Mouse (Mus musculus): ENCODE measurements around the gene Ap1g2. TPM values are rescaled to one million over a fixed set of nuclear protein-coding genes. Genes with fewer than 3 reads are reported as not detected.

Gene Ap1g2
- polyA plus RNA-seq, 1 experiment: 64.9 TPM

- Histone ChIP-seq H3K4me3 (ENCODE audit: extremely low read depth, insufficient read depth, insufficient read length) (no peak overlapping the region), H3K4me1 (ENCODE audit: control insufficient read depth, insufficient read depth, insufficient read length) (peaks cover 2% of the 10 kb centered on the region; the same call in 1 of the 2 replicates), H3K36me3 (ENCODE audit: control insufficient read depth, insufficient read depth, low read length) (no peaks in the 10 kb centered on the region), H3K27me3 (ENCODE audit: control insufficient read depth, insufficient read depth, low read length) (no peaks in the 10 kb centered on the region), H3K27ac (ENCODE audit: insufficient read depth, low read length) (peak overlapping the region; percentile 39; the same call in 1 of the 2 replicates)
- 48% methylated on average over 12 of the region's 12 CpGs for WGBS
- DNase-seq (ENCODE audit: low read depth in 1 of 2, low spot score in 2 of 2): peak in 1 of 2 experiments; percentile 14
- TF ChIP-seq CTCF (IDR thresholded peaks at IDR 0.05; ENCODE audit: extremely low read depth, insufficient read depth, insufficient read length, insufficient replicate concordance) (no peak), POLR2A (IDR thresholded peaks at IDR 0.05; ENCODE audit: low read depth, low read length) (no peak)
These were observed 40.5 kb upstream of the Ap1g2 start for GRCm38 (mm10) chr14:55146829-55147401.

GRCm38 (mm10) chr14:55146324-55146723, 39.9 kb upstream of the Ap1g2 start:
- no peak overlapping the region for H3K4me3 ChIP-seq (ENCODE audit: extremely low read depth, insufficient read depth, insufficient read length)
- H3K27ac ChIP-seq (ENCODE audit: insufficient read depth, low read length): 0 out of 2 replicates have a peak overlapping the region, but pooled peaks have one; percentile 39
- peaks cover 2% of the 10 kb centered on the region; the same call in 1 of the 2 replicates for H3K4me1 ChIP-seq (ENCODE audit: control insufficient read depth, insufficient read depth, insufficient read length)
- DNase-seq (ENCODE audit: low read depth in 1 of 2, low spot score in 2 of 2): no peak
- TF ChIP-seq POLR2A (IDR thresholded peaks at IDR 0.05; ENCODE audit: low read depth, low read length) (no peak), CTCF (IDR thresholded peaks at IDR 0.05; ENCODE audit: extremely low read depth, insufficient read depth, insufficient read length, insufficient replicate concordance) (no peak)
- H3K27me3 ChIP-seq (ENCODE audit: control insufficient read depth, insufficient read depth, low read length): no peaks in the 10 kb centered on the region
- no peaks in the 10 kb centered on the region for H3K36me3 ChIP-seq (ENCODE audit: control insufficient read depth, insufficient read depth, low read length)
- 86% methylated on average over 1 of the region's 1 CpGs for whole genome bisulfite sequencing

GRCm38 (mm10) chr14:55139313-55139712, 32.9 kb upstream of the Ap1g2 start:
- DNase-seq (ENCODE audit: low read depth in 1 of 2, low spot score in 2 of 2): no peak
- Histone ChIP-seq H3K4me1 (ENCODE audit: control insufficient read depth, insufficient read depth, insufficient read length) (no peaks in the 10 kb centered on the region), H3K4me3 (ENCODE audit: extremely low read depth, insufficient read depth, insufficient read length) (no peak overlapping the region), H3K36me3 (ENCODE audit: control insufficient read depth, insufficient read depth, low read length) (no peaks in the 10 kb centered on the region), H3K27ac (ENCODE audit: insufficient read depth, low read length) (no peak overlapping the region), H3K27me3 (ENCODE audit: control insufficient read depth, insufficient read depth, low read length) (no peaks in the 10 kb centered on the region)
- WGBS: 37% methylated on average over 7 of the region's 7 CpGs
- TF ChIP-seq POLR2A (IDR thresholded peaks at IDR 0.05; ENCODE audit: low read depth, low read length): no peak
- no peak for TF ChIP-seq CTCF (IDR thresholded peaks at IDR 0.05; ENCODE audit: extremely low read depth, insufficient read depth, insufficient read length, insufficient replicate concordance)

DNA sequence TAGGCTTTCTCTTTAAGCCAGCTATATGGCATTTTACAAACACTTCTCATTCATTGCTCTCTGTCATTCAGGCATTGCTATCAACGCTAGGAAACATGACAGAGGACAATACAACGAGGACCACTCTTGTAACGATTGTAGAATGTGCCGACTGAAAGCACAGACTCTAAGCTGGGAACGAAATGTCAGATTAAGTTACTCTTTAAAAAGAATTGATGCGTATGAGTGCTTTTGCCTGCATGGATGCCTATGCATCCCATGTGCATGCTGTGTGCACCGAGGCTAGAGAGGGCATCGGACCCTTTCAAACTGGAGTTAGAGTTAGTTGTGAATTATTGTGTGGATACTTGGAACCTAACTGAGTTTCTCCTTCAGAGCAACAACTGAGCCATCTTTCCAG, 29.3 kb upstream of the Ap1g2 start:
- H3K4me1 ChIP-seq (ENCODE audit: control insufficient read depth, insufficient read depth, insufficient read length): no peaks in the 10 kb centered on the region
- H3K4me3 ChIP-seq (ENCODE audit: extremely low read depth, insufficient read depth, insufficient read length): no peak overlapping the region
- no peaks in the 10 kb centered on the region for H3K36me3 ChIP-seq (ENCODE audit: control insufficient read depth, insufficient read depth, low read length)
- DNase-seq (ENCODE audit: low read depth in 1 of 2, low spot score in 2 of 2): no peak
- WGBS: 90% methylated on average over 8 of the region's 8 CpGs
- no peaks in the 10 kb centered on the region; the same call in 1 of the 2 replicates for H3K27me3 ChIP-seq (ENCODE audit: control insufficient read depth, insufficient read depth, low read length)
- no peak overlapping the region for H3K27ac ChIP-seq (ENCODE audit: insufficient read depth, low read length)
- TF ChIP-seq POLR2A (IDR thresholded peaks at IDR 0.05; ENCODE audit: low read depth, low read length) (no peak), CTCF (IDR thresholded peaks at IDR 0.05; ENCODE audit: extremely low read depth, insufficient read depth, insufficient read length, insufficient replicate concordance) (no peak)

- TF ChIP-seq CTCF (IDR thresholded peaks at IDR 0.05; ENCODE audit: extremely low read depth, insufficient read depth, insufficient read length, insufficient replicate concordance): no peak
- no peak for TF ChIP-seq POLR2A (IDR thresholded peaks at IDR 0.05; ENCODE audit: low read depth, low read length)
- Histone ChIP-seq H3K36me3 (ENCODE audit: control insufficient read depth, insufficient read depth, low read length) (no peaks in the 10 kb centered on the region), H3K4me1 (ENCODE audit: control insufficient read depth, insufficient read depth, insufficient read length) (no peaks in the 10 kb centered on the region), H3K4me3 (ENCODE audit: extremely low read depth, insufficient read depth, insufficient read length) (no peak overlapping the region), H3K27me3 (ENCODE audit: control insufficient read depth, insufficient read depth, low read length) (no peaks in the 10 kb centered on the region; the same call in 1 of the 2 replicates), H3K27ac (ENCODE audit: insufficient read depth, low read length) (no peak overlapping the region)
- no peak for DNase-seq (ENCODE audit: low read depth in 1 of 2, low spot score in 2 of 2)
- WGBS: 90% methylated on average over 7 of the region's 7 CpGs
These were observed 20.1 kb upstream of the Ap1g2 start for GRCm38 (mm10) chr14:55126521-55126920.

GRCm38 (mm10) chr14:55125711-55126110, 19.3 kb upstream of the Ap1g2 start:
- no peaks in the 10 kb centered on the region for H3K27me3 ChIP-seq (ENCODE audit: control insufficient read depth, insufficient read depth, low read length)
- whole genome bisulfite sequencing: 74% methylated on average over 5 of the region's 5 CpGs
- no peak overlapping the region for H3K27ac ChIP-seq (ENCODE audit: insufficient read depth, low read length)
- DNase-seq (ENCODE audit: low read depth in 1 of 2, low spot score in 2 of 2): no peak
- no peaks in the 10 kb centered on the region for H3K36me3 ChIP-seq (ENCODE audit: control insufficient read depth, insufficient read depth, low read length)
- H3K4me3 ChIP-seq (ENCODE audit: extremely low read depth, insufficient read depth, insufficient read length): no peak overlapping the region
- no peaks in the 10 kb centered on the region for H3K4me1 ChIP-seq (ENCODE audit: control insufficient read depth, insufficient read depth, insufficient read length)
- TF ChIP-seq POLR2A (IDR thresholded peaks at IDR 0.05; ENCODE audit: low read depth, low read length) (no peak), CTCF (IDR thresholded peaks at IDR 0.05; ENCODE audit: extremely low read depth, insufficient read depth, insufficient read length, insufficient replicate concordance) (no peak)

GRCm38 (mm10) chr14:55122359-55122758, 16.0 kb upstream of the Ap1g2 start:
- no peaks in the 10 kb centered on the region for H3K4me1 ChIP-seq (ENCODE audit: control insufficient read depth, insufficient read depth, insufficient read length)
- no peak for DNase-seq (ENCODE audit: low read depth in 1 of 2, low spot score in 2 of 2)
- no peak overlapping the region for H3K27ac ChIP-seq (ENCODE audit: insufficient read depth, low read length)
- TF ChIP-seq POLR2A (IDR thresholded peaks at IDR 0.05; ENCODE audit: low read depth, low read length) (no peak), CTCF (IDR thresholded peaks at IDR 0.05; ENCODE audit: extremely low read depth, insufficient read depth, insufficient read length, insufficient replicate concordance) (no peak)
- H3K36me3 ChIP-seq (ENCODE audit: control insufficient read depth, insufficient read depth, low read length): no peaks in the 10 kb centered on the region
- H3K27me3 ChIP-seq (ENCODE audit: control insufficient read depth, insufficient read depth, low read length): no peaks in the 10 kb centered on the region
- H3K4me3 ChIP-seq (ENCODE audit: extremely low read depth, insufficient read depth, insufficient read length): no peak overlapping the region
- 55% methylated on average over 8 of the region's 8 CpGs for WGBS

All from spleen, adult 2 months (tissue).